Mouse (Mus musculus): ENCODE data around the gene Bricd5.
A peak's percentile ranks its signal among the peaks of the same experiment; 100 is the strongest.

Gene Bricd5

DNA sequence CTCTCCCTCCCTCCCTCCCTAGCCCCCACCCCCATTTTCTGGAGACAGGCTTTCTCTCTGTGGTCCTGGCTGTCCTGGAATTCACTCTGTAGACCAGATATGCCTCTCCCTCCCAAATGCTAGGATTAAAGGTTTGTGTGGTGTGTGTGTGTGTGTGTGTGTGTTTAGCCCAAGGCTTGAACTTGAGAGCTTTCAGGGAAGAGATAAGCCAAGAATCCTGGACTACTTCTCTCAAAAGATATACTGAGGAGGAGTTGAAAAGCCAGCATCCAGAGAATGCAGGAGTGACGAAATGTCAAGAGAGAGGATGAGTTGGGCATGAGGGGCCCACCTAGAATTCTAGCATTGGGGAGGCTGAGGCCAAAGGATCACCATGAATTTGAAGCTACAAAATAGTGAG lies 10.8 kb upstream of the Bricd5 start:
- no peak for DNase-seq (ENCODE audit: low spot score in 2 of 2)

DNA sequence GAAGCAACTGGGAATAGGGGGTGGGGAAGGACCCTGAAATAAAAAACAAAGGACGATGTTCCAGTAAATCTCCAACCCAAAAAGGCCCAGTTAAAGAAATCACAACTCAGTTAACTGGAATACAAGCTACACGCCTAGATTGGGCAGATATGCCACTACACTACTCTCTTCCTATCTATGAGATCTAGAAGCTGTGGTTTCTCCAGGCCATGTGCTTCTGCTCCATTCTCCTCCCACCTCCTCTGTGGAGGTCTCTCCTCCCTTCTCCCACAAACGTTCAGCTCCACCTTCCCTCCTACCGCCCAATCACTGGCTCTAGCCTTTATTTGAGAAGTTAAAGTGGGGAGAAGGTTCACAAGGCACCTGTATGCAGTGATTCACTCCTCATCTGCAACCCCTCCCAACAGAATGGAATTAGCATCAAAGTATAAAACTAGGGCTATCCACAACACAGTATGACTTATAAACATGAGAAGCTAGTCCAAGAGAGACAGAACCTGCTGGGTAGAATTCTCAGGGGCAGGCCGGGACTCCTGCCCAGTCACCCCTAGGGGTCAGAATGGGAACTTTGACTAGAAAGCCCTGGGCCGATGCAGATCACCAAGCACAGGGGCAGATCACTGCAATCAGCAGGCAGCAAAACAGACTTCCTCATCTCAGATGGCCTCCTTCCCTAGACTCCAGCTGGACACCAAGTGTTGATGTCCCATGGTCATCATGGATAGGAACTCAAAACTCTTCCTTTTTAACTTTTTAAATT lies 10.1 kb upstream of the Bricd5 start:
- DNase-seq (ENCODE audit: low spot score in 2 of 2), result no peak

DNA sequence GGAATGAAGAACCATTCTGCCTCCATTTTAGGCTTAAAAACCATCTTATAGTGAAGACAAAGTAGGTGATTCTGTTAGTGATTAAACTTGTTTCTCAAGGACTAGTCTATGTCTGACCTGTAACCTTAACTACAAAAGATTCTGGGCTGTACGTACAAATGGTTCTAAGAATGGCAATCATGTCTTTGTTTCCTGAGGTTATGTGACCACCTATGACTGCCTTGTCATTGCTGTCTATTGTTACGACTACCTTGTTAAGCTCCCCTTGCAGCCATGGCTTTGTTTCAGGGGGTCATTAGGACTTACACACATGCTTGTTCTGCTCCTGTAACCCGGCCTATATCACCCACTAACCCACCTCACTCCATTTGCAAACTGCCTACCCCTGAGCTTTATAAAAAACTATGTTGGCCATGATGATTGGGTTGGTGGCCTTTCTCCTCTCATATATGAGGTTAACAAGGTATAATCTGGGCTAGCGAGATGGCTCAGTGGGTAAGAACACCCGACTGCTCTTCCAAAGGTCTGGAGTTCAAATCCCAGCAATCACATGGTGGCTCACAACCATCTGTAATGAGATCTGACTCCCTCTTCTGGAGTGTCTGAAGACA lies 4.9 kb upstream of the Bricd5 start:
- DNase-seq (ENCODE audit: low spot score in 2 of 2), result no peak

DNA sequence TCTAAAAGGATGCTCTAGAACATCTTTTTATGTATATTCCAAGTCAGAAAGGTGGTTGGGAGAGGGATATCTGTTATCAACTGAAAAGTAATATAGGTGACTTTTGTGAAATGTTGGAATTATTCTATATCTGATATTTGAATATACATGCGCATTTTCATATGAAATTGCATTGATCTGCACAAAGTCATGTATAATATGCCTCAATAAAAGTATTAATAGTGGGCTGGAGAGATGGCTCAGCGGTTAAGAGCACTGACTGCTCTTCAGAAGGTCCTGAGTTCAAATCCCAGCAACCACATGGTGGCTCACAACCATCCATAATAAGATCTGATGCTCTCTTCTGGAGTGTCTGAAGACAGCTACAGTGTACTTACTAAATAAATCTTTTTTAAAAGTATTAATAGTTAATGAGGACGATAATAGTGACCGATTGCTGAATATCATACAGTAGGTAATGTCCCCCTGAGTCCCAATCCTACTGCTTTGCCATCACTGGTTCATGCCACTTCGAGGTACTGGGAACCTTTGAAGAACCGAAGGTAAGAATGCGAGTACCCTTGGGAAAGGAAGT lies 4.3 kb upstream of the Bricd5 start:
- no peak for DNase-seq (ENCODE audit: low spot score in 2 of 2)

DNA sequence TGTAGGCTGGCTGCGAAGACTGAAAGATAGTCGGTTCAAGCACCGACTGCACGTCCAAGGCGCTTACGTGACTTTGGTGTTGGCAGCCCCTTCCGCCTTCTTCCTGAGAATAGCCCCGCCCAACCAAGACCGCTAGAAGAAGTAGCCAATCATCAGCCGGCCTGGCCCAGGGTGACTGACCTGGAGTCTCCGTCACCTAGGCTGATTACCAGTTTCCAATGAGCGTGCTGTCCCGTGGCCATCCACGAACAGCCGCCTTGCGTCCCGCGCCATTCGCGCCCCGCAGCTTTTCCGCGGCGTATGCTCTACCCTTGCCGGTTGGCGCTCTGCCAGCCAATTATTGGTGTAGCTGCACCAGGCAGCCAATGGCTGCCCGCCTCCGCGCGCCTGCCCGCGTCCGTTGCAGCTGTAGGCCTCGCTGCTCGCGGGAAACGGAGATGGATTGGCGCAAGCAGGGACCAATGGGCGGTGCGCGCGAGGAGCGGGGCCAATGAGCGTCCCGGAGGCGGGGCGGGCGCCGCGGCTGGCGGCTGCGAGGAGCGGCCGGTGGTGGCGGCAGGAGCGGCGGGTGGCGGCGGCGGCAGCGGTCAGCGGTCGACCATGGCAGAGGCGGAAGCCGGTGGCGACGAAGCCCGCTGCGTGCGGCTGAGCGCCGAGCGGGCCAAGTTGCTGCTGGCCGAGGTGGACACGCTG lies 3.6 kb upstream of the Bricd5 start, which contains the start of the genes E4f1 and Pgp:
E4f1 (minus strand) TSS at position 404 of the 693 bp plus-strand sequence.
Pgp (plus strand) TSS at position 483 of the 693 bp plus-strand sequence.
- DNase-seq (ENCODE audit: low spot score in 2 of 2), result peak; percentile 99

DNA sequence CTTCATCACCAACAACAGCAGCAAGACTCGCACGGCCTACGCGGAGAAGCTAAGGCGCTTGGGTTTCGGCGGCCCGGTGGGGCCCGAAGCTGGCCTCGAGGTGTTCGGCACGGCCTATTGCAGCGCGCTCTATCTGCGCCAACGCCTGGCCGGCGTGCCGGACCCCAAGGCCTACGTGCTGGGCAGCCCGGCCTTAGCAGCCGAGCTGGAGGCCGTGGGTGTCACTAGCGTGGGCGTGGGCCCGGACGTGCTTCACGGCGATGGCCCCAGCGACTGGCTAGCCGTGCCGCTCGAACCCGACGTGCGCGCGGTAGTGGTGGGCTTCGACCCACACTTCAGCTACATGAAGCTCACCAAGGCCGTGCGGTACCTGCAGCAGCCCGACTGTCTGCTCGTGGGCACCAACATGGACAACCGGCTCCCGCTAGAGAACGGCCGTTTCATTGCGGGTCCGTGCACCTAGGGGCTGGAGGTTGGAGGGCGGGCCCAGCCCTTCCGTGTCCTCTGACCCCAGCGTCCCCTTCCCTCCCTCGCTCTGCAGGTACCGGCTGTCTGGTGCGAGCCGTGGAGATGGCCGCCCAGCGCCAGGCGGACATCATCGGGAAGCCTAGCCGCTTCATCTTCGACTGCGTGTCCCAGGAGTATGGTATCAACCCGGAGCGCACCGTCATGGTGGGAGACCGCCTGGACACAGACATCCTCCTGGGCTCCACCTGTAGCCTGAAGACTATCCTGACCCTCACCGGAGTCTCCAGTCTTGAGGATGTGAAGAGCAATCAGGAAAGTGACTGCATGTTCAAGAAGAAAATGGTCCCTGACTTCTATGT lies 2.8 kb upstream of the Bricd5 start:
- DNase-seq (ENCODE audit: low spot score in 2 of 2), result peak in 1 of 2 experiments; percentile 50

DNA sequence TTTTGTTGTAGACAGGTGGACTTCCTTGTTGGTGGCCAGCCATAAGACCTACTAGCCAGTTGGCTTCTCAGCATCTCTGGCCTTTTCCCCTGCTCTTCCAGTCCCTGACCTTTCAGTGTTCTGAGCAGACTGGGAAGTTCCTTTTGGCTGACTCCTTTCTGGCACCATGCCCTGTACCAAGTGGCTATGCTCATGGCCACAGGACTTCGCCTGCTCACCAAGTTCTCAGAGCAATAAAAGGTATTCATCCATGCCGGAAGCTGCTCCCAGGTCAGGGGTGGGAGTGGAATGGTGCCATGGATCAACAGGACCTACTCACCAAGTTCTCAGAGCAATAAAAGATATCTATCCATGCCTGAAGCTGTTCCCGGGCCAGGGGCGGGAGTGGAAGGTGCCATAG lies 1.2 kb upstream of the Bricd5 start:
- DNase-seq (ENCODE audit: low spot score in 2 of 2), result no peak

DNA sequence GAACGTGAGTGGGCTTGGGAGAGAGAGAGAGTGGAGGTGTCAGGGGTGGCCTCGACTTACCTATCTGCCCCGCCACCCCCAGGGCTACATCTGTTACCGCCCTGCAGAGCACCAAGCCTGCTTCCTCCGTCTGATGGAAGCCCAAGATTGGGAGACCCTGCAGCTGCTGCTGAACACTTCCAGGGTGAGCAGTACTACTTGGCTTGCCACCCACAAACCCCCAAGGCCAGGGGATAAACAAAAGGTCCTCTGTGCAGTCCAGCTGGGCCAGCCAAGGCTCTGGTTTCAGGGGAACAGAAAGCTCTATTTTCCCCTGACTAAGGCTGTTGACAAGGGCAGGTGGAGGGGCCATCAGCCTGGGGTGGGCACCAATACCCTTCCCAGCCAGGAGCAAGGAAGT lies 873 bp downstream of the Bricd5 start:
- DNase-seq (ENCODE audit: low spot score in 2 of 2), result peak in 1 of 2 experiments; percentile 58

DNA sequence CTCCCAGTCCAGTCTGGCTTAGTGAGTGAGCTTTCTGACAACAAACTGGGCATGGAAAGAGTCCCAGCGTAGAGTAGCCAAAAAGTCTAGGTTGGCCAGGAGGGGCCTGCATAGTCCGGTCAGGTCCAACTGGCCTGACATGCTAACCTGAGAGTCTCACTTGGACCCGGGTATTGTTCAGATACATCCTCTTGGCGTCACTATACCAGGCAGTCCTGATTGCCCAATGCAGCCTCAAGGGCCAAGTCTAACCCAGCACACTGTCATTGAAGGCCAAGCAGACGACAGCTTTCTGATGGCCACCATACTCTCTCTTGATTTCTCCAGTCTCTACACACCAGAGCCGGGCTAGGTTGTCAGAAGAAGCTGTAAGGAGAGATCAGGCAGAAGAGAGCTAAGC lies 1.9 kb downstream of the Bricd5 start:
- no peak for DNase-seq (ENCODE audit: low spot score in 2 of 2)

DNA sequence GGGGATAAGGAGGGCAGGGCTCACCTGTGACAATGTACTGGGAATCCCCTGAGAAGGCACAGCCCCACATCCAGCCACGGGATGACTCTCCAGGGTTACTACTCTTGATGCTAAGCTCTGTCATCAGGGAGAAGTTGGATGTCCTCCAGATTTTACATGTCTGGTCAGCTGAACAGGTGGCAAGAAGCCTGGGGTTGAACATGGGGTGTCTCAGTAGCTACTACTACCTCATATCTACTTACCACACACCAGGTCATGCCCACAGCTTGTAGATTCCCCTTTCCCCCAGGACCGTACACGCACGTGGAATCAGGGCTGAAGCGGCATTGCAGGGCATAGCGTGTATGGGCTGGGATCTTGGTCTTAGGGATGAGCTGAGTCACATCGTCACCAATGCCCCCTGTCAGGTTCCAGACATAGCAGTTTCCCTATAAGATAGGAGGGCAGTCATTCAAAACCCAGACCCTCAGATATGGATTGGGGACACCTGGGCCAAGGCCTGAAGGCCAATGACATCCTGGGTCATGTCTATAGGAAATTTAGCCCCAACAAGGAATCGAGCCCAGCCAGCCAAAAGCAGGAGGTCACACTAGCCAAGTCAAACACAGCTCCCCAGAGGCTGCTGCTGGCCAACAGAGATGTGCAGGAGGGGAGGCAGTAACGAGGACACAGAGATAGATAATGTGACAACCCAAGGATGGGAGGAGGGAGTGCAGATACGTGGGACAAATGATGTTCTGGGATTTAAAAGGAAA lies 2.5 kb downstream of the Bricd5 start:
- no peak for DNase-seq (ENCODE audit: low spot score in 2 of 2)

DNA sequence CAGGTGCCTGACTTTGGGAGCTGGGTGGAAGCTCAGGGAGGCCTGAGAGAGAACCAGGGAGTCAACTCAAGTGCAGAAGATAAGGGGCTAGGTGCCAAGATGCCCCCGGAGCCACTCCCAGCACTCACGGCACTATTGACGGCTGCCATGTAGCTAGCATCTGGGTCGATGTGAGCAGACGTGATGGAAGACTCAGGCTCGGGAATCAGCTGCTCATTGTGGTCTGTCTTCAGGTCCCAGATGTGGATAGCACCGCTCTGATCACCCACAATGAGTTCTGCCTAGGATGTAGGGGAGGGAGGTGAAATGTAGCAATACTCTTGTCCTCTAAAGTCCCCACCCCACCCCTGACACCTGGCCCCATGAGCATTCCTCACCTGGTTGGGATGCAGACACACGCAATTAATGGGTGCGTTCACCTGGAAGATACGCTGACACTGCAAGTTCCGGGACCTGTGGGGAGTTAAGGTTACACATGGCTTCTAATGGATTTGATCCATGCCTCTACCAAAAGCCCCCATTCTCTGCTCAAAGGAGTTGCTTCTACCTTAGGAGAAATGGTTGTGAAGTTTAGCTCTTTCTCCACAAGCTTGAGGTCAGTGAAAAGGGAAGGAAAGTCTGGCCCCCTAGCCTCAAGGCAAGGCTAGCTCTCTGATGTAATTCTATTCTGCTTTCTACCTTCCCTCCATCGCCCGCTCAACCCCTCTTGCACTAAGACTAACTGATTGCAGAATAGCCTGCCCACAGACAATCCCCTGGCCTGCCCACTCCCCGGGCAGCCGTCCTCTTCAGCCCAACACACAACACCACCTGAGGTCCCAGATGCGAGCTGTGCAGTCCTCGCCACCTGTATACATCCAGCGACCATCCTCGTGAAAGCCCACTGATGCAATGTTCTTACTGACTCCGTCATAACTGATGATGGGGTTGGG lies 3.6 kb downstream of the Bricd5 start:
- DNase-seq (ENCODE audit: low spot score in 2 of 2), result no peak

DNA sequence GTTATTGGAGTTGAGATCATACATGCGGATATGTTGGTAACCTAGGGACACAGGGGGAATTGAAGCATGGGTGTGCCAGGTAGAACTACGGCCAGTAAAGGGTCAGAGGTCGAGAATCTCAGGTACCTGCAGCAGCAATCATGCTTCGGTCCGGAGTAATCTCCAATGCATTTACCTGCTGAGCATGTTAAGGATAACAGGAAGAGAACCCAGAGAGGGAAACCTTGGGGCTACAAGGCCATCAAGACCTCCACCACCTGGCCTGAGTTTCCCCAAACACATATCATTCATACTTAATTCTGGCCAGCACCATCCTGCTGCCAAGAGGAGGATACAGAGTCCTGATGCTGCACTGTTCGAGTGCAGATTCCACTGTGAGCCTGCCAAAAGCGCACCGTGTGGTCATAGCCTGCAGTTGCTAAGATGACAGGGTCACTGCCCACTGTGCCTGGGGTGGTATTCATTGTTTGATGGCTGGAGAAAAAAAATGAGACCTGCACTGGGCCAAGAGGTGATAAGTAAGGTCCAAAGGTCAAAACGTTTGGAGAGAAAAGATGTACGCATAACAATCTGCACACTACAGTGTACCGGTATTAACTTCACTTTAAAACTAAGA lies 4.4 kb downstream of the Bricd5 start:
- no peak for DNase-seq (ENCODE audit: low spot score in 2 of 2)

DNA sequence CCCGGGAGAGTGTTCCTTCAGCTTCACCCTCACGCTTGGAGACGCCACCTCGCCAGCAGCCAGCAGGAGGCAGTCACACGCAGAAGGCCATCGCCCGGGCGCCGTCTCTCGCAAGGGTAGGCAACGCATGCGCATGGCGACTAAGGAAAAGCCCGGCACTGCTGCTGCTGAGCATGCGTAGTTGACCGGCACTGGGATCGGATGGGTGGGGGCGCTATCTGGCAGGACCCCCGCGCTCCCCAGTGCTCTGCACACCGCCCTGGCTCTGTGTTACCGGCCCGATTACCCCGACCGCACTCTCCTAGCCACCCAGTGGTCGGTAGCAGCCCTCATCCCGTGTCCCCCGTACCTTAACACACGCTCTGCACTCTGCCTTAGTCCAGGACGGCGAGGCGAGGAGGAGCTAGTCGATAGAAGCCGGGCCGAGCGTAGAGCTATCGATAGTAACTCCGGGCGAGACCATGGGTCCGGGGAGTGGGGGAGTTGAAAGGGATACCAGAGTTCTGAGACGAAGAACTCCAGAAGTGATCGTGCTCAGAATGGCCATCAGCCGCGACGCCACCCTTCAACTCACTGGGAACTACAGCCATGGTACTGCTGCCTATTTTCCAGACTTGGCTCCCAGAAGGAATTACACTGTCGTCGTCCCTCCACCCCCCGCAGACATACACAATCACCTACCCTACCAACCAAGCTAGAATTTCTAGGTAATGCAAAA lies 5.1 kb downstream of the Bricd5 start, which contains the start of gene Mlst8:
Mlst8 (minus strand) TSS at position 416 of the 718 bp plus-strand sequence.
- peak; percentile 98 for DNase-seq (ENCODE audit: low spot score in 2 of 2)

DNA sequence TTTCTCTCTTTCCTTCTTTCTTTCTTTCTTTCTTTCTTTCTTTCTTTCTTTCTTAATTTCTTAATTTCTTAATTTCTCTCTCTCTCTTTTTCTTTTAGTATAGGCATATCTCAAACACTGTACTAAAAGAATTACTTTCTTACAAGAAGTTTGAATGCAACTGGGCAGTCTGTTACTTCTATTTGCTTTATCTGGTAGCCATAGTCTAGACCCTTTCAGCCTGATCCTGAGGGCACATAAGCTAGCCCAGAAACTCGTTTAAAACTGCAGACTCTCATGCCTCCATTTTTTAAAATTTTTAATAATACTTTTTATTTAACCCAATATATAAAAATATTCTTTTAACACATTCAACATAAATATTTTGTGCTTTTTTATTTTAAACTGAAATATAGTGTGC lies 5.7 kb downstream of the Bricd5 start:
- no peak for DNase-seq (ENCODE audit: low spot score in 2 of 2)

DNA sequence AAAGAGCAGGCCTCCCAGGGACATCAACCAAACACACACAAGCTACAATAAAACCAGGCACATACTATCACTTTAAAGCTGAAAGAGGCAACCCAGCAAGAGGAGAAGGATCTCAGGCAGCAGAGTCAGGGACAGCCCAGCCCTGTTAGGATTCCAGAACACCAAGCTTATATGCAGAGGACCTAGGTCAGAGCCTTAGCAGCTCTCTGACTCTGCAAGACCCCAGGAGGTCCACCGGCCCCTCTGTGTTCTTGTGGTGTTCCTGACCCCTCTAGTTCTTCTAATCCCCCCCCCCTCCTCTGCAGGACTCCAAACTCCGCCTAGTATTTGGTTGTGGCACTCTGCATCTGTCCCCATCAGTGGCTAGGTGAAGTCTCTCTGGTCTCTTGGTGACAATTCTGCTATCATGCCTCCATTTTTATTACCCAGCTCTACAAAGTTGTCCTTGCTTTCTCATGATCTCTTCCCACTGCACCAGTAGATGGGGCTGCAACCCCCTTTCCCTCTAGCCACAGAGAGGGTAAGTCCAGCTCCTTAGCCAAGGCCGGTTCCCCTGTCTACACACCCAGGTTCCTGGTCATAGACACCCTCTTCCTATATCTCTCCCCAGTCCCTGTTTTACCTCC lies 6.6 kb downstream of the Bricd5 start:
- DNase-seq (ENCODE audit: low spot score in 2 of 2), result no peak

DNA sequence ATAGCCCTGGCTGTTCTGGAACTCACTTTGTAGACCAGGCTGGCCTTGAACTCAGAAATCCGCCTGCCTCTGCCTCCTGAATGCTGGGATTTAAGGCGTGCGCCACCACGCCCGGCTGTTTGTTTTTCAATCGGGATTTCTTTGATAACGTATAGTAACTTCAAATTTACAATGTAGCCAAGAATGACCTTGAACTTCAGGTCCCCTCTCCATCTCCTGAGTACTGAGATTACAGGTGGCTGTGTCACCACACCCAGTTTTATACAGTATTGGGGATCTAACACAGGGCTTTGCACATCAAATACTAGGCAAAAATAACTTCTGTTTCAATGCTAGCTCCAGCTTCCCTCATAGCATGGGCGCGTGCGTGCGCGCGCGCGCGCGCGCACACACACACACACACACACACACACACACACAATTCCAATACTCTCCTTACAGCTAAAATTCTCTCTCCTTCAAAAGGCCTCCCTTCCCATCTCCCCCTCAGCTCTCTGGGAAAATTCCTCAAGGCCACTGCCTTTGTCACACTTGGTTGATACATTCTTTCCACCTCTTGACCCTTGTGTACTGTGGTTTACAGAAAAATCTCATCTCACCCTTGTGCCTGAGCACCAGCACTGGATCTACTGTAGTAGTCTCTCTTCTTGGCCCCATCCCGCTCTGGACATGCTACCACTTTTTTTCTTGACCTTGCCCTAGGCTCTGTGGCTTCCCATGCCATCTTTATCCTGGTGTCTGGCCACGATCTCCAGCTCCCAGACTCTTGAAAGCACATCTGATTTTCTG lies 7.5 kb downstream of the Bricd5 start:
- no peak for DNase-seq (ENCODE audit: low spot score in 2 of 2)

DNA sequence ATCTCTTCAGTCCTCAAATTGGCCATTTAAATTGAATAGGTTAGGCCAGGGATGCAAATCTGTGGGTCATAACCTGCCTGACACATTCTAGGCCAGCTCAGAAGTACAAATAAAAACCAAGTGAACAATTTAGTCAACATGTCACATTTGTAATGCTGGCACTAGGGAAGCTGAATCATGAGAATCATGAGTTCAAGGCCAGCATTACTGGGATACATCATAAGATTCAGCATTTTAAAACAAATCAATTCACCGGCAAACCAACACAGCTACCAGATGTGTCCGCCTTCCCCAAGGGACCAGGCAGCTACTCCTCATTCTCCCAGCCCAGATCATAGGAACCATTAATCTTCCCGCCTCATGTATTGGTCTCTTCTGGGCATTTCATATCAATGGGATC lies 9.8 kb downstream of the Bricd5 start:
- DNase-seq (ENCODE audit: low spot score in 2 of 2), result no peak
